Mouse (Mus musculus) cerebellum, adult 2 months (tissue): Measurements from ENCODE around the gene Trrap. TPM values are rescaled to one million over a fixed set of nuclear protein-coding genes. Genes with fewer than 3 reads are reported as not detected.

Experiments
- DNase-seq, 2 experiments: peaks; one replicate each; pipeline ENCODE4 v3.0.0; 2021
- H3K27ac ChIP-seq: fragments of 200-500 bp; 2 replicates; pipeline ENCODE4 v1.5.1; 2012; ENCODE audit warnings: low read length, control low read depth, inconsistent platforms; ENCODE audit not compliant: insufficient read depth
- H3K27me3 ChIP-seq: fragments of 200-500 bp; 2 replicates; pipeline ENCODE4 v1.6.1; 2012; ENCODE audit warnings: inconsistent platforms, mild to moderate bottlenecking, low read length, moderate library complexity; ENCODE audit not compliant: control insufficient read depth, insufficient read depth
- H3K4me1 ChIP-seq: fragments of 200-500 bp; 2 replicates; pipeline ENCODE4 v1.6.1; 2011; ENCODE audit warnings: low read length; ENCODE audit not compliant: control insufficient read depth, insufficient read depth
- H3K4me3 ChIP-seq: fragments of 200-500 bp; replicated peaks from 2 replicates; pipeline ENCODE3; 2011; ENCODE audit warnings: mild to moderate bottlenecking, low read depth, low read length, control low read depth; ENCODE audit not compliant: insufficient read depth
- CTCF ChIP-seq: fragments of 200-500 bp; IDR thresholded peaks from 2 replicates; pipeline ENCODE4 v1.5.1; 2011; ENCODE audit warnings: low read depth, mild to moderate bottlenecking, control low read depth, low read length, moderate library complexity, borderline replicate concordance; ENCODE audit not compliant: insufficient read depth
- POLR2A ChIP-seq: fragments of 200-500 bp; IDR thresholded peaks from 2 replicates; pipeline ENCODE4 v1.6.1; 2011; ENCODE audit warnings: low read length, control low read depth, borderline replicate concordance; ENCODE audit not compliant: insufficient read depth
- WGBS: fragments of 180-500 bp; shearing (Covaris S2); methylation state at CpG from one replicate; pipeline ENCODE4 v1.1.7; 2018; 5-methylcytosine and 5-hydroxymethylcytosine counted together
- polyA plus RNA-seq: library from polyadenylated mRNA; depleted of rRNA; stranded (reverse); fragments of >200 nt; gene quantifications from 2 replicates; pipeline ENCODE4 v1.2.3, GENCODE M21; 2012

Gene Trrap
- polyA plus RNA-seq, 1 experiment, result 128 TPM

DNA sequence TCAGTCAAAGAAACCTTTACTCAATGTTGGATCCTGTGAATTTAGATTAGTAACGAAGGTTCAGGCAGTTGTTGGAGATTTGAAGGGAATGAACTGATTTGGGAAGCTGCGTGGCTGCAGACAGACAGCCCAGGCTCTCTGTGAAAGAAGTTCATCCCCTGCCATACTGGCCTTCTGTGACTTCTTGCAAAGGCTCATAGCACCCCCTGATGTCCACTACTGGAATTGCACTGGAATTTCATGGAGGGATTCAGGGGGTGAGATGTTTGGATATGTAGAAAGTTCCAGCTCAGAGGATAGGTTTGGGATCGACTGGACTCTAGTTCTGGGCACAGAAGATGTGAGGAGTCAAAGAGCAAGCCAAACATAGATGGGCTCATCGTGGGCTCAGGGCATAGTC is 33.6 kb upstream of the Trrap start:
- Histone ChIP-seq H3K27me3 (no peaks in the 10 kb centered on the region), H3K4me1 (no peaks in the 10 kb centered on the region), H3K4me3 (no peak overlapping the region), H3K27ac (no peak overlapping the region)
- DNase-seq, result peak; percentile 50 to 68
- TF ChIP-seq POLR2A (no peak), CTCF (peak; percentile 78)
- 19% methylated on average over 4 of the region's 4 CpGs for WGBS

DNA sequence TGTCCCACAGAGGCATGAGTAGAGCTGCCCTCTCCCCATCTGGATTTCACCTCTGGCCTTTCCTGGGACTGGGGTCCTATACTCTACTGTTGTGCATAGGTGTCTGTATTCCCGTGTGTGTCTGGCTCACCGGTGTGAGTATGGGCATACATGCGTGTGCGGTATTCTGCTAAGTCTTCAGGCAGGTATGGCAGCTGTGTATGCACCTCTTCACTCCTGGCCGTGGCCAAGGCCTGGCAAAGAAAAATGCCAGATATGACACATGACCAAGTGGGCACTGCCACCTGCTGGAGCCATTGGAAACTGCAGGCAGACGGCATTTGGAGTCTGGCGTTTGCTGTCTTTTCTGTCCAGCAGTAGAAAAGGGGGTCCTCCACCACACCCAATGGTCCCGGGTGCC is 32.6 kb upstream of the Trrap start:
- Histone ChIP-seq H3K4me3 (no peak overlapping the region), H3K27me3 (no peaks in the 10 kb centered on the region), H3K4me1 (no peaks in the 10 kb centered on the region), H3K27ac (no peak overlapping the region)
- TF ChIP-seq POLR2A (no peak), CTCF (peak; percentile 91)
- DNase-seq, result peak; percentile 58 to 78
- 18% methylated on average over 8 of the region's 8 CpGs for WGBS

DNA sequence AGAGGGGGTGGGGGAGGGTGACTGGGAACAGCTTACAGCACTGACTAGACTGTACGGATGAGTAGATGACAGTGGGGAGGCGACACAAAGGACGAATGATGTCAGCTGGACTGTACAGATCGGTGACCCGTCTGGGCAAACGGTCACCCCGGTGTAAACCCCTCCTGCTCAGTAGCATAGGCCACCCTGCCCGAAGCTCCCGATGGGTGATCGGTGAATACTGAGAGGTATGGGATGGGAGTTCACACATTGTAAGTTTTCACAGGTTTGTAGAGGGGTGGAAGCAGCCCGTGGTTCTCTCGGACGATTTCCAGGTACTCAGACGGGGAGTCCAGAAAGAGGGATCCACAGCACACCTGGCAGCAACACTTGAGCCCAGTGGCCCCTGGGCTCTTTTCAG is 30.4 kb upstream of the Trrap start:
- no peak for TF ChIP-seq CTCF
- TF ChIP-seq POLR2A, result no peak
- H3K27me3 ChIP-seq, result no peaks in the 10 kb centered on the region
- H3K4me3 ChIP-seq, result no peak overlapping the region
- DNase-seq, result no peak
- H3K4me1 ChIP-seq, result no peaks in the 10 kb centered on the region
- 77% methylated on average over 14 of the region's 14 CpGs for WGBS
- no peak overlapping the region for H3K27ac ChIP-seq

DNA sequence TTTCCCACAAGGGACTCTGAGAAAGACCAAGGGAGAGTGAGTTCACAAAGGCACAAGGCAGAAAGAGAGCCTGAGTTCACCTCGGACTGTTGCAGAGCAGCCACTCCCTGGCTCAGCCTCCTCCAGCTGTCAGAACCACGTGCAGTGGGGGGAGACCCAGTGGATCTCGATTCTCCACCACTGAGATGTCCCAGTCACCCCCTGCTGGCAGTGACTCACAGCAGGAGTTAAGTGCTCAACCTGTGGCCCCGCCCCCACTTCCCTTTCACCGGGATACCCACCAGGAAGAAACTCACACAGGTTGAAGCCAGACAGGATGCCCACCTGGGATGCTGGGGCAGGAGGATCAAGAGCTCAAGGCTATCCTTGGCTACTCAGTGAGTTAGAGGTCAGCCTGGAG is 15.1 kb upstream of the Trrap start:
- Histone ChIP-seq H3K27ac (no peak overlapping the region), H3K4me1 (peaks cover 3% of the 10 kb centered on the region), H3K27me3 (no peaks in the 10 kb centered on the region), H3K4me3 (no peak overlapping the region)
- DNase-seq, result no peak
- WGBS, result 20% methylated on average over 5 of the region's 5 CpGs
- TF ChIP-seq POLR2A, result no peak

- DNase-seq, result peak; percentile 65 to 69
- Histone ChIP-seq H3K4me1 (peaks cover 5% of the 10 kb centered on the region), H3K27me3 (no peaks in the 10 kb centered on the region), H3K4me3 (no peak overlapping the region), H3K27ac (no peak overlapping the region)
- WGBS, result 63% methylated on average over 7 of the region's 7 CpGs
- TF ChIP-seq POLR2A (no peak), CTCF (peak; percentile 40; the same call in 1 of the 2 replicates)
These were observed 14.5 kb upstream of the Trrap start for GRCm38 (mm10) chr5:144753041-144753440.

GRCm38 (mm10) chr5:144755191-144755590 is 12.3 kb upstream of the Trrap start:
- TF ChIP-seq CTCF (no peak), POLR2A (no peak)
- Histone ChIP-seq H3K4me3 (no peak overlapping the region), H3K27me3 (no peaks in the 10 kb centered on the region), H3K4me1 (peaks cover 5% of the 10 kb centered on the region), H3K27ac (no peak overlapping the region)
- no peak for DNase-seq
- WGBS, result 71% methylated on average over 10 of the region's 10 CpGs

- no peak for DNase-seq
- H3K27ac ChIP-seq, result no peak overlapping the region
- no peaks in the 10 kb centered on the region for H3K27me3 ChIP-seq
- no peak for TF ChIP-seq CTCF
- no peak for TF ChIP-seq POLR2A
- WGBS, result 76% methylated on average over 9 of the region's 9 CpGs
- H3K4me3 ChIP-seq, result no peak overlapping the region
- H3K4me1 ChIP-seq, result peaks cover 5% of the 10 kb centered on the region
These were observed 10.1 kb upstream of the Trrap start for GRCm38 (mm10) chr5:144757402-144757801.

DNA sequence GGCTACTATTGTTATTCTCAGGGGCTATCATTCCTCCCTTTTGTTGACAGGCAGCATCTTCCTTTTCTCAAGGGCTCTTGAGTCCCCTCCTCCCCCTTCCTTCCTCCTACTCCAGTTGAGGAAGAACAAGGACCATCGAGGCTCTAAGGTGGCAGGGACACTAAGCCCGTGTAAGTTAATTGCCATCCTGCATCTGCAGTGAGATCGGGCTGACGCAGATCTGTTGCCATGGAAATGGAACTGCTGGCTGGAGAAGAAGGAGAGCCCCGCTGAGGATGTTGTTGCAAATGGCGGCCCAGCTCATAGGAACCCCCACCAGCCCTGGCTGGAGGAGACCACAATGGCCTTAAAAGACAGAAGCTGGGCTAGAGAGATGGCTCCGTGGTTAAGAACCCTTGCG is 9.1 kb upstream of the Trrap start:
- no peak for DNase-seq
- TF ChIP-seq CTCF, result no peak
- TF ChIP-seq POLR2A, result no peak
- Histone ChIP-seq H3K27ac (no peak overlapping the region), H3K27me3 (no peaks in the 10 kb centered on the region), H3K4me1 (peaks cover 5% of the 10 kb centered on the region), H3K4me3 (no peak overlapping the region)
- 29% methylated on average over 8 of the region's 8 CpGs for WGBS
